Mouse (Mus musculus) olfactory bulb, adult 2 months (tissue): ENCODE data around the gene Hlcs. TPM values are rescaled to one million over a fixed set of nuclear protein-coding genes. Genes with fewer than 3 reads are reported as not detected.

ENCODE experiments used
- H3K27ac ChIP-seq: fragments of 200-500 bp; 2 replicates; pipeline ENCODE4 v1.5.1; 2012; ENCODE audit warnings: low read depth, low read length; ENCODE audit not compliant: insufficient read depth
- H3K4me1 ChIP-seq: fragments of 200-500 bp; 2 replicates; pipeline ENCODE4 v1.6.1; 2012; ENCODE audit warnings: low read length; ENCODE audit not compliant: control insufficient read depth, insufficient read depth
- H3K4me3 ChIP-seq: fragments of 200-500 bp; 2 replicates; pipeline ENCODE4 v1.5.1; 2012; ENCODE audit warnings: mild to moderate bottlenecking, low read depth, low read length, moderate library complexity; ENCODE audit not compliant: insufficient read depth
- CTCF ChIP-seq: fragments of 200-500 bp; IDR thresholded peaks from 2 replicates; pipeline ENCODE4 v1.5.1; 2012; ENCODE audit warnings: low read depth, mild to moderate bottlenecking, low read length, moderate library complexity; ENCODE audit not compliant: insufficient read depth
- POLR2A ChIP-seq: fragments of 200-500 bp; IDR thresholded peaks from 2 replicates; pipeline ENCODE4 v1.6.1; 2012; ENCODE audit warnings: mild to moderate bottlenecking, low read depth, low read length, moderate library complexity; ENCODE audit not compliant: insufficient read depth
- WGBS: fragments of 180-500 bp; shearing (Covaris S2); methylation state at CpG from one replicate; pipeline ENCODE4 v1.1.7; 2018; 5-methylcytosine and 5-hydroxymethylcytosine counted together
- polyA plus RNA-seq: library from polyadenylated mRNA; stranded (reverse); fragments of >200 nt; gene quantifications from 2 replicates; pipeline ENCODE4 v1.2.4, GENCODE M21; 2012; ENCODE audit warnings: low replicate concordance; ENCODE audit not compliant: missing spikeins, insufficient read depth, insufficient read length

Hlcs gene
- polyA plus RNA-seq, 1 experiment = not detected

DNA sequence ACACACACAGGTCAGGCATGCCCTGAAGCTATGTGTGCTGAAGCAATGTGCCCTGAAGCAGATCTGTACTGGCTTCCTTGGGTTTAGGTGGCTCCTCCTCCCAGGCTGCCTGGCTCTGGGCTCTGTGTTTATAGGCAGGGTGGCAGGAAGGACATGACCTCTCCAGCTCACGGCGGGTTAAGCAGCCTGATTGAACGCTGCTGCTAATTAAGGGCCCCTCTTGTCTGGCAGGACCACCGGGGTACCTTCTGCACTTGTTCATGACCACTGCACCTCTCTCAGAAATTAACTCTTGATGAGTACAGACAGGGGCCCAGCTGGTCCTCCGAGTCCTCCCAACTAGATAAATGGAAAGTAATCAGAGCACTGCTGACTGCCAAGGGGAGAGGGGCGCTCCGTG lies 149.1 kb downstream of the Hlcs start:
- H3K4me3 ChIP-seq = no peak overlapping the region
- no peaks in the 10 kb centered on the region for H3K4me1 ChIP-seq
- no peak overlapping the region for H3K27ac ChIP-seq
- TF ChIP-seq CTCF (no peak), POLR2A (no peak)
- WGBS = 52% methylated on average over 7 of the region's 7 CpGs

DNA sequence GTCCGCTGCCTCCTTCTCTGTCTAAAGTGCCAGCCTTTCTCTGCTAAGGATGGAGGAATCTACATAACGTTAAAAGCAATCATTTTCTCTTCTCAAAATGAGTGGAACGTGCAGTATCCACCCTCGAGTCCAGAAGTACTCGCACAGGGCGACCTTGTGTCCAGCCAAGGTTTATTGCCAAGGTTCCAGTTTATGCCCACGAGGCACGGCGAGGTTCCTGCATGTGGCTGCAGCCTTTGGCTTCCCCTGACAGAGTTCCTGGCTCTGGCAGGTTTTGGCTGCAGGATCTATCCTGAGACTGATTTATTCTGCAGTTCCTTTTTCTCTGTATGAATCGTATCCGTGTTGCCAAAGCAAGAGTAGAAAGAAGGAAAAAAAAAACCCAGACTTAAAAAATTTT lies 150.3 kb downstream of the Hlcs start:
- H3K4me1 ChIP-seq = no peaks in the 10 kb centered on the region
- no peak overlapping the region for H3K4me3 ChIP-seq
- no peak overlapping the region for H3K27ac ChIP-seq
- no peak for TF ChIP-seq POLR2A
- TF ChIP-seq CTCF = no peak
- WGBS = 73% methylated on average over 11 of the region's 11 CpGs

DNA sequence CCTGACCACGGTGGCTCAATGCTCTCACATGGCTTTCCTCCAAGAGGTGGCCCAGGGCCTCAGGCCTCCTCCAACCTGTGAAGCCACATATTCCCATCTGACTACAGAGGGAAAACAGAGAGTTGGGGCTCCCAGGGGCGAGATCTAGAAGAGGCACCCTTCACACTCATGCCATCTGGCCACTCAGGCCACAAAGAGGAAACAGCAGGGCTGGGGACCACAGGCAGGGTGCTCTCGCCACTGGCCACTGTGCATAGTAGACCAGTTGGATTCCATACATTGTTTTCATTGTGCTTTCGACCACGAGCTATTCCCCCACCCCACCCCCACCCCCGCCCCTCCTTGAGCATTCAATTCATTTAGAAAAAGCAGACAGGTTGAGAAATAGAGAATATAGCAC lies 151.4 kb downstream of the Hlcs start:
- WGBS = 70% methylated on average over 6 of the region's 6 CpGs
- Histone ChIP-seq H3K4me1 (no peaks in the 10 kb centered on the region), H3K4me3 (no peak overlapping the region), H3K27ac (no peak overlapping the region)
- TF ChIP-seq CTCF = no peak
- no peak for TF ChIP-seq POLR2A

DNA sequence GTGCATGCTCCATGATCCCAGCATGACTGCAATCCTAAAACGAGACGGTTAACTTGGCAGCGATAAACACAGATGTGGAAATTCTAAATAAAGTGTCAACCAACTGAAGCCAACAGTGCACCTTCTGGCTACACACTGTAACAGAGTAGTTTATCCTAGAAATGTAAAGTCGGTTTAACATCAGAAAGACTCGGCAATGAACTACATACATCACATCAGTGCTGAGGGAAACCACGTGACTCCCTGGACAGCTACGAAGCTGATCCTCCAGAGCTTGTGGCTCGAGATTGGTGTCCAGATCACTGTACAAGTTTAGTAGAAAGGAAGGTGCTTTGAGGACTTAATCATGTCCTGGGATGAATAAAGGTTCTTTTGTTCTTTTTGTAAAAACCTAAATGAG lies 155.6 kb downstream of the Hlcs start:
- Histone ChIP-seq H3K4me3 (no peak overlapping the region), H3K4me1 (peaks cover 16% of the 10 kb centered on the region), H3K27ac (no peak overlapping the region)
- 67% methylated on average over 8 of the region's 8 CpGs for WGBS
- TF ChIP-seq CTCF (no peak), POLR2A (no peak)

DNA sequence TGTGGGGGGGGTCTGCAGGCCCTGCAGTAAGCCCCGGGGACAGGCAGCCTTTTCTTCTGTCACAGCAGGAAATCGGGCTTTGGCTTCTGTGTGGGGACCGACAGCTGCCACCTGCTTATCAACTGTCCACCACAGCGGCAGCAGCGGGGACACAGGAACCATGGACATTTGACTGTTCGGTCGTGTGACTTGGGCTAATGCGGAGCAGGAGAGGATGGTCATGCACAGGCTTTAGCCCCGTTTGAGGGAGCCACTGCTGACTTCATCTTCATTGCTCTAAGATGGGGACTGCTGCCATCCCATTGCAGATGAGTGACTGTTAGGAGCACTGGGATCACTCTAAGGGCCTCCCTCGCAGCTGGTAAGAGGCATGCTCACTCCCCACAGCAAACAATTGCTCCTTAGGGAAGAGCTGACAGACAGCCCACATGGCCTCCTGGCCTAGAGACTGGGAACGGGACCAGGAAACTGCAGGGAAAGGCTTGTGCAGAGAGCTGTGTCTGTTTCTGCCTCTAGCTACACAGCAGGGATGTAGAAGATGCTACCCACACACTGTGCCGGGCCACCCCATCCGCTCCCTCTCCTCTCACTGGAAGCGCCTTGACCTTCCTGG lies 158.2 kb downstream of the Hlcs start:
- Histone ChIP-seq H3K27ac (no peak overlapping the region), H3K4me3 (no peak overlapping the region), H3K4me1 (peaks cover 16% of the 10 kb centered on the region)
- TF ChIP-seq POLR2A = no peak
- TF ChIP-seq CTCF = no peak
- WGBS = 47% methylated on average over 14 of the region's 14 CpGs

DNA sequence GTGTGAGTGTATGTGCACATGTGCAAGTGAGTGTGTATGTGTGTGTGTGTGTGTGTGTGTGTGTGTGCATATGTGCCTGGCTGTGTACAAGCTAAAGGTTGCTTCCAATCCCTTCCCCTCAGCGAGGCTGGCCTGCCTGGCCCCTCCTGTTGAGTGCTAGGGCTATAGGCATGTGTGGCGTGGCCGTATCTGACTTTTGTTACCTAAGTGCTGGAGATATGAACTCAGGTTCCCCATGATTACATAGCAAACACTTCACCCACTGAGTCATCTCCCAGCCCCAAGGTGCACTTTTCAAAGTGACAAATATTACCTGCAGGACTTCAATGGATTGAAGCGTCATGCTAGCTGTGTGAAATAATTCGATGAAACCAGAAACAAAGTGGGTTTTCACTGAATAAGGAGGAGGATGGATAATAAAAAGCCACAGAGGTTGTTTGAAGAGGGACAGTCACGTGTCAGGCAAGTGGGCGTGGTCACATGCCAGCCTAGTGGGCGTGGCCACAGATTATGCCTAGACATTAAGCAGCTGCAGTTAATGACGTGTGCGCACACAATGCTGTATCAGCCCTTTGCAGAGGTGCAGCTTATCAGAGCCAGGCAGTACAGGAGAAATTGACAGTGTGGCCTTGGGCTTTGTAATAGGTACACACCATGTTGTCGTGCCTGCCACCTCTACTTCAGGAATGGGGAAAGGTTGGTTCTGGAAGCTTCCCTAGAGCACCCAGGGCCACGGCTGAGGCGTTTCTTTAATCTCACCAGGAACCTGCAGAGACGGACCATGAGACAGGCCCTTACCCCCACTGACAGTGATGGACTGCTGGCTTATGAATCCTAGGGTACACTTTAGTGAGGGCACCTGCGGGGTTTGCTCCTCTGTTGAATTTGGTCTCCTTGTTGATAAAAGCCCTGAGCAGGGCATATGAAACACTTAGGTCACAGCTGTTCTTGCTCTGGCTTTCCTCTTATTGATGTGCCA lies 163.0 kb downstream of the Hlcs start:
- TF ChIP-seq POLR2A (no peak), CTCF (no peak)
- Histone ChIP-seq H3K27ac (no peak overlapping the region), H3K4me1 (peaks cover 12% of the 10 kb centered on the region), H3K4me3 (no peak overlapping the region)
- 89% methylated on average over 15 of the region's 15 CpGs for WGBS

DNA sequence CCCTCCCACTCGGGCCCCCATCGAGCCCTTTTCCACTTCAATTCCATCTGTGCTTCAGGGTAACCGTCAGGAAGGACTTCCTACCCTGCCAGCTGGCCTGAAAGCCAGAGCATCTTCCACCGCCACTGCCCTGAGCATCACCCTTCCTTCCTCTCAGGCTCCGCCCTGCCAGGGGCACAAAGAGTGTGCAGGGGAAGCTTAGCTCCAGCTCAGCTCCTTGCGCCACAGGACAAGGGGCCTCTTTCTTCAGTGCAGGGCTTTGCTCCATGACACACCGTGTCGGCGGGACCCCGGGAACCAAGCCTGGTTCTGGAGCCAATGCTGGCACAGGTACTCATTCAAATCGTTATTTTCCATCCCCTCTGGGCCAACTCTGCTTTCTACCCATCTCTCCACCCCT lies 165.2 kb downstream of the Hlcs start:
- Histone ChIP-seq H3K4me3 (no peak overlapping the region), H3K4me1 (peaks cover 6% of the 10 kb centered on the region), H3K27ac (no peak overlapping the region)
- TF ChIP-seq CTCF (no peak), POLR2A (no peak)
- 58% methylated on average over 11 of the region's 11 CpGs for WGBS

DNA sequence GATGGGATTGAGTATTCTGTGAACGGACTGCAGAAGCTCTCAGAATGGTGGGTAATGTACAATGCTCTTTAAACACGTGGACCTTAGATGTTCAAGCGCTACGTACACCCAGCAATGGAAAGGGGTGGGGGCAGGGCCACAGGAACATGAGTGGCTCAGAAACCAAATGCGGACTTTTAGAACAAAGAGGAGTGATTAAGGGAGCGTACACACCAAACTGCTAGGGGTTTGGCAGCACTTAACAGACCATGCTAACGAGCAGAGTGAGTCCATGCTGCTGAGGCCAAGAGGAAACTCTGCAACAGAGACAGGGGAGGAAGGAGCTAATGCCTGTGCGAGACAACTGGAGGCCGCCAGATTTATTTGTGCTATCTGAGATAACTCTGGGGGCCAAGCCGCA lies 170.0 kb downstream of the Hlcs start:
- Histone ChIP-seq H3K4me1 (peaks cover 20% of the 10 kb centered on the region), H3K4me3 (no peak overlapping the region), H3K27ac (no peak overlapping the region)
- TF ChIP-seq CTCF = no peak
- no peak for TF ChIP-seq POLR2A
- 25% methylated on average over 10 of the region's 10 CpGs for whole genome bisulfite sequencing

DNA sequence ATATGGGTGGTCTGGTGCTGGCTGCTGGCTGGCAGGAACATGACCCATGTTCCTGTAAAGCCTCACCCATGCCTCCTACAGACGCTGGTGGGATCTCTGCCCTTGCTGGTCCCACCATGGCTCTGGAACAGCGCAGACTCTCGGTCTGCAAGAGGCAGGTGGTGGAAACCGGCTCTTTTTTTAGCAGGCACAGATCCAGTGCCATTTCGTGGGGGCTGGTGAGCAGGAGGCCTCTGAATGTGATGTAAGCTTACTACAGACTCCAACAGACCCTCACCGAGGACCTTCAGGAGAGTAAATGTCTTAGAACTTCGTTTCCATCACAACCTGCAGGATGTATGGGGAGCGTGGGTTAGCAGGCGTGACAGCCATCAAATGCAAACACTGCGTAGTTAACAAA lies 172.6 kb downstream of the Hlcs start:
- H3K27ac ChIP-seq = no peak overlapping the region
- no peak for TF ChIP-seq CTCF
- TF ChIP-seq POLR2A = no peak
- WGBS = 76% methylated on average over 10 of the region's 10 CpGs

More for the DNA sequence above, 172.6 kb downstream of the Hlcs start:
- H3K4me1 ChIP-seq = peaks cover 20% of the 10 kb centered on the region
- H3K4me3 ChIP-seq = no peak overlapping the region
